Mouse (Mus musculus) brain, embryonic 14.5 days (tissue): Measurements from ENCODE around the gene Zc3h7b.

Experiments used
- CTCF ChIP-seq: fragments of 200-500 bp; IDR thresholded peaks from 2 replicates; pipeline ENCODE4 v1.5.1; 2012; ENCODE audit warnings: inconsistent platforms, mild to moderate bottlenecking, moderate library complexity, borderline replicate concordance; ENCODE audit not compliant: insufficient read depth, insufficient read length; ENCODE audit errors: extremely low read depth
- POLR2A ChIP-seq: fragments of 200-500 bp; IDR thresholded peaks from 2 replicates; pipeline ENCODE4 v1.6.1; 2012; ENCODE audit warnings: mild to moderate bottlenecking, inconsistent platforms, borderline replicate concordance; ENCODE audit not compliant: poor library complexity, insufficient read depth, insufficient read length, severe bottlenecking; ENCODE audit errors: extremely low read depth

- TF ChIP-seq CTCF (no peak), POLR2A (peak; percentile 83; the same call in 1 of the 2 replicates)
These were observed at the start of gene Zc3h7b, which contains the start of gene Rangap1 for GRCm38 (mm10) chr15:81744992-81745600.
